Mouse (Mus musculus) forebrain, embryonic 11.5 days (tissue): ENCODE results near the gene Slc22a17. TPM values are rescaled to one million over a fixed set of nuclear protein-coding genes. Genes with fewer than 3 reads are reported as not detected.
"Not testable (repeated sequence)": the region's sequence is repeated elsewhere in the genome, so short reads cannot be mapped to it uniquely, and the experiment has no call there.

Source experiments
- ATAC-seq: fragments of 200-750 bp; cut with Nextera tagmentation; replicated peaks from 2 replicates; pipeline ENCODE4 v1.8.0; 2017; ENCODE audit warnings: moderate TSS enrichment; ENCODE audit not compliant: low FRiP score
- DNase-seq: peaks from one replicate; pipeline ENCODE4 v3.0.0-alpha.2; 2017; ENCODE audit warnings: low spot score
- H3K27ac ChIP-seq: fragments of 300-500 bp; sonication (generic); 2 replicates; pipeline ENCODE4 v1.5.1; 2014; ENCODE audit warnings: low read depth, low read length
- H3K27me3 ChIP-seq: fragments of 300-500 bp; sonication (generic); 2 replicates; pipeline ENCODE4 v1.6.1; 2014; ENCODE audit warnings: mild to moderate bottlenecking, low read length, mixed read lengths; ENCODE audit not compliant: control insufficient read depth, insufficient read depth
- H3K36me3 ChIP-seq: fragments of 300-500 bp; sonication (generic); 2 replicates; pipeline ENCODE4 v1.6.1; 2014; ENCODE audit warnings: mild to moderate bottlenecking, low read length, moderate library complexity, mixed read lengths; ENCODE audit not compliant: control insufficient read depth, insufficient read depth
- H3K4me1 ChIP-seq: fragments of 300-500 bp; sonication (generic); replicated peaks from 2 replicates; pipeline ENCODE4 v1.6.1; 2014; ENCODE audit warnings: low read length, mixed read lengths; ENCODE audit not compliant: control insufficient read depth, insufficient read depth
- H3K4me2 ChIP-seq: fragments of 300-500 bp; sonication (generic); 2 replicates; pipeline ENCODE4 v1.6.1; 2014; ENCODE audit warnings: low read depth, mild to moderate bottlenecking, low read length, moderate library complexity, mixed read lengths; ENCODE audit not compliant: severe bottlenecking
- H3K4me3 ChIP-seq: fragments of 300-500 bp; sonication (generic); 2 replicates; pipeline ENCODE4 v1.5.1; 2014; ENCODE audit warnings: low read depth, low read length
- H3K9ac ChIP-seq: fragments of 300-500 bp; sonication (generic); 2 replicates; pipeline ENCODE4 v1.6.1; 2014; ENCODE audit warnings: low read length
- H3K9me3 ChIP-seq: fragments of 300-500 bp; sonication (generic); 2 replicates; pipeline ENCODE4 v1.6.1; 2016; ENCODE audit warnings: low read length, mixed read lengths; ENCODE audit not compliant: control insufficient read depth
- WGBS: fragments of 180-500 bp; shearing (Covaris S2); extraction: QIAGEN DNeasy Blood & Tissue Kit; methylation state at CpG from one replicate; pipeline ENCODE4 v1.1.7; 2014; 5-methylcytosine and 5-hydroxymethylcytosine counted together
- polyA plus RNA-seq: library from polyadenylated mRNA; unstranded; fragments of >200 nt; fragmentation: Nextera tagmentation; extraction: Ambion mirVana; gene quantifications from 2 replicates; pipeline ENCODE4 v1.2.1, GENCODE M21; 2014

Slc22a17 gene
- polyA plus RNA-seq, 1 experiment from 2014 or later = 44.4 TPM

DNA sequence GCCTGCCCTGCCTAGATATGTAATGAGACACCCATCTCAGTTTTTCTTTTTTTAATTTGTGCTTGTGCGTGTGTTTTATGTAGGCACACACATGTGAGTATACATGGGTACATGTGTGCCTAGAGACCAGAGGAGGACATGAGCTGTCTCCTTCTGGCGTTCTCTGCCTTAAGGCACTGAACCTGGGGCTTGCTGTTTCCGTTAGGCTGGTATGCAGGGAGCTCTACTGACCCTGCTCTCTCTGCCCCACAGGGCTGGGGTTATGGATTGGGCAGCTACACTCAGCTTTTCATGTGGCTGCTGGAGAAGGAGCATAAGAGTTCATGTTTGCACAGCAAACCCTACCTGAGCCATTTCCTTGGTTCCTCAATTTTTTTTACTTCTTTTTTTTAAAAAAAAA is 41.5 kb upstream of the Slc22a17 start:
- H3K4me3 ChIP-seq = no peak overlapping the region
- DNase-seq (no peak), ATAC-seq (no peak)
- H3K9ac ChIP-seq = no peak overlapping the region
- H3K4me2 ChIP-seq = no peak overlapping the region
- no peaks in the 10 kb centered on the region for H3K27me3 ChIP-seq
- 82% methylated on average over 3 of the region's 3 CpGs for WGBS
- H3K4me1 ChIP-seq = no peaks in the 10 kb centered on the region
- H3K27ac ChIP-seq = no peak overlapping the region
- no peaks in the 10 kb centered on the region for H3K36me3 ChIP-seq
- H3K9me3 ChIP-seq = no peaks in the 10 kb centered on the region

DNA sequence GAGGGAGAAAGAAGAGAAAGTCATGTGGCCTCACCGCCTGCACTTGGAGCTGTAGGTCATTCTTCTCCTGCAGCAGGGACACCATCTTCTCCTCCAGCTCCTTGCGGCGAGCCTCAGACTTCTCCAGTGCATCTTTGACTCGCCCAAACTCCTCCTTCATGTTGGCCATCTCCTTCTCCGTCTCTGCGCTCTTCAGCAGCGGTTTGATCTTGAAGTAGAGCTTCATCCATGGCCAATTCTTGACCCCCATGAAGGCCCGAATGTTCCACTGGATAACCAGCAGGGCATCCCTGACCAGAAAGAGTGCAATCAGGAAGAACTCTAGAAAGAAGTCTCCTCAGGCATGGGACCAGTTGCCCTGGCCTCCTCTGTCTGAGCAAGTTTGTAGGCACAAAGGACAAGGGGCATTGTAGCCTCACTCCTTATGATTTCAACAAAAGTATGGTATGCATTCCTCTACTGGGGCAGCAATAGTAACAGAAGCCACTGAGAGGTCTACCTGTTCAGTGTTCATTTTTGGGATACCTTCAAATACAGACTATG is 40.8 kb upstream of the Slc22a17 start:
- H3K36me3 ChIP-seq = no peaks in the 10 kb centered on the region
- no peaks in the 10 kb centered on the region for H3K27me3 ChIP-seq
- no peaks in the 10 kb centered on the region for H3K9me3 ChIP-seq
- no peak for ATAC-seq
- no peak overlapping the region for H3K4me2 ChIP-seq
- no peak overlapping the region for H3K9ac ChIP-seq
- H3K4me1 ChIP-seq = no peaks in the 10 kb centered on the region
- H3K4me3 ChIP-seq = no peak overlapping the region
- WGBS = 88% methylated on average over 8 of the region's 8 CpGs
- no peak for DNase-seq
- no peak overlapping the region for H3K27ac ChIP-seq

DNA sequence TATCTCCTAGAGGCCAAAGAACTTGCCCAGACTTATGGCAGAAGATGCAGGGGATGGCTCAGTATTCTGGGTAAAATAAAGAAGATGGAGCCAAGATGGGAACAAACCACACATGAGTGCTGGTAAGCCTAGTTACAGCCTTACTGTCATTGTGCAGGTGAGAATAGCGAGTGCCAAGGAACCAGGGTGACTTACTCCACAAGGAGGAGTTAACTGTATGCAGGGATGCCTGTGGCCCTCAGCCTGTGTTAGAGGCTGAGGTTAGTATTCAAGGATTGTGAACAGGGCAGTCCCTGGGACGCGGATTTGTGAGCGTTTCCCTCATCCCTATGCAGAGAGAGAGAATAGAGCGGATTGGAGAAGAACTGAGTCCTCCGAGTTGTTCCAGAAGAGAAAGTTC is 38.7 kb upstream of the Slc22a17 start:
- Histone ChIP-seq H3K27me3 (no peaks in the 10 kb centered on the region), H3K4me1 (no peaks in the 10 kb centered on the region), H3K9ac (no peak overlapping the region), H3K9me3 (no peaks in the 10 kb centered on the region), H3K27ac (no peak overlapping the region), H3K4me3 (no peak overlapping the region), H3K36me3 (no peaks in the 10 kb centered on the region), H3K4me2 (no peak overlapping the region)
- ATAC-seq = no peak
- 86% methylated on average over 6 of the region's 6 CpGs for WGBS
- no peak for DNase-seq

DNA sequence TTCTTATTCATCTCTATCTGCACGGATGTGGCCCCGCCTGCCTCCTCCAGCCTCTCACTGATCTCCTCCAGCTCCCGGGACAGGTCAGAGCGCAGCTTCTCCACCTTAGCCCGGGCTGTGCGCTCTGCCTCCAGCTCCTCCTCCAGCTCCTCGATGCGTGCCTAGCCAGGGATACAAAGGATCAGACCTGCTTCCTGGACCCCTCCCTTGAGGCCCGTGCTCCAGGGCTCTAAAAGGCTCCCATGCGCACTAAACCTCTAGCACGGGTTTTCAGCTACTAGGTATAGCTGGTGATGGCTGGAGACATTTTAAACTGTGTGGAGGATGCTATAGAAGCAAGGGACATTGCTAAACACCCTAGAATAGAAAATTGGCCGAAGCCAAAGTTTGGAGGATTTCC is 37.6 kb upstream of the Slc22a17 start:
- no peak overlapping the region for H3K9ac ChIP-seq
- H3K27me3 ChIP-seq = no peaks in the 10 kb centered on the region
- DNase-seq (no peak), ATAC-seq (no peak)
- H3K4me1 ChIP-seq = no peaks in the 10 kb centered on the region
- no peak overlapping the region for H3K27ac ChIP-seq
- H3K4me3 ChIP-seq = no peak overlapping the region
- 70% methylated on average over 12 of the region's 12 CpGs for WGBS
- no peaks in the 10 kb centered on the region for H3K36me3 ChIP-seq
- H3K4me2 ChIP-seq = no peak overlapping the region
- no peaks in the 10 kb centered on the region for H3K9me3 ChIP-seq

DNA sequence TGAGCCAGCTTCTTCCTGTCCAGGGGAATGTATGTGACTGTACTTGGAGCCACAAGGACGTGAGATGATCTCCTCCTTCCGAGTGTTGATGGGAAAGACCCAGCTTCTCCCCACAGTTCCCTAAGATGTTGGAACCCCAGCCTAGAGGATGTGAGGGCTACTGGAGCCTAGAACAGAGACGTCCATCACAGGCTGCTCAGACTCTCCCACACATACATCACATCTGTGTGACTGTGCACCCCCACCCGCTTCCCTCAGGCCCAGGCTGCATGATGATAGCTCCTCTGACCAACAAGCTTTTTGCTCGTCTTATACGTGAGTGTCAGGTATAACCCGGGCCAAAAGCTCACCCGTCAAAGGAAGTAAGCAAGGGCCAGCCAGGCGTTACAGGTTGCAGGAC is 35.8 kb upstream of the Slc22a17 start:
- no peak overlapping the region for H3K27ac ChIP-seq

DNA sequence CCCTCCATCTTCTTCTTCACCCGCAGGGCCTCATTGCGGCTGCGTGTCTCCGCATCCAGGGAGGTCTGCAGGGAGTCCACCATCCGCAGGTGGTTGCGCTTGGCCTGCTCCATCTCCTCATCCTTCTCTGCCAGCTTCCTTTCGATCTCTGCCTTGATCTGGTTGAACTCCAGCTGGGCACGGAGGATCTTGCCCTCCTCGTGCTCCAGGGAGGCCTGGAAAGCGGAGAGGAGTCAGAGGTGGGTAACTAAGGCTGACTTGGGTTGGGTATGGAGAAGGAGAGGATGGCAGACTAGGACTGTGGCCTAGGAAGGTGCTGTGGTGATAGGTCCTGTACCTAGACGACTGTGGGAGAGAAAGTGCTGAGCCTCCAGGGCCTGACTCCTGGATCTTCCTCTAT is 34.1 kb upstream of the Slc22a17 start:
- ATAC-seq, H3K27ac ChIP-seq, H3K36me3 ChIP-seq, H3K27me3 ChIP-seq, H3K9me3 ChIP-seq, H3K4me1 ChIP-seq, H3K4me2 ChIP-seq, H3K4me3 ChIP-seq, DNase-seq, H3K9ac ChIP-seq: not testable (repeated sequence)
- WGBS = 86% methylated on average over 8 of the region's 11 CpGs

More for the DNA sequence above, 35.8 kb upstream of the Slc22a17 start:
- no peaks in the 10 kb centered on the region for H3K36me3 ChIP-seq
- ATAC-seq (no peak), DNase-seq (no peak)
- WGBS = 87% methylated on average over 9 of the region's 9 CpGs
- H3K27me3 ChIP-seq = no peaks in the 10 kb centered on the region
- H3K4me1 ChIP-seq = no peaks in the 10 kb centered on the region
- no peak overlapping the region for H3K4me3 ChIP-seq
- H3K9me3 ChIP-seq = no peaks in the 10 kb centered on the region
- H3K9ac ChIP-seq = no peak overlapping the region
- H3K4me2 ChIP-seq = no peak overlapping the region

DNA sequence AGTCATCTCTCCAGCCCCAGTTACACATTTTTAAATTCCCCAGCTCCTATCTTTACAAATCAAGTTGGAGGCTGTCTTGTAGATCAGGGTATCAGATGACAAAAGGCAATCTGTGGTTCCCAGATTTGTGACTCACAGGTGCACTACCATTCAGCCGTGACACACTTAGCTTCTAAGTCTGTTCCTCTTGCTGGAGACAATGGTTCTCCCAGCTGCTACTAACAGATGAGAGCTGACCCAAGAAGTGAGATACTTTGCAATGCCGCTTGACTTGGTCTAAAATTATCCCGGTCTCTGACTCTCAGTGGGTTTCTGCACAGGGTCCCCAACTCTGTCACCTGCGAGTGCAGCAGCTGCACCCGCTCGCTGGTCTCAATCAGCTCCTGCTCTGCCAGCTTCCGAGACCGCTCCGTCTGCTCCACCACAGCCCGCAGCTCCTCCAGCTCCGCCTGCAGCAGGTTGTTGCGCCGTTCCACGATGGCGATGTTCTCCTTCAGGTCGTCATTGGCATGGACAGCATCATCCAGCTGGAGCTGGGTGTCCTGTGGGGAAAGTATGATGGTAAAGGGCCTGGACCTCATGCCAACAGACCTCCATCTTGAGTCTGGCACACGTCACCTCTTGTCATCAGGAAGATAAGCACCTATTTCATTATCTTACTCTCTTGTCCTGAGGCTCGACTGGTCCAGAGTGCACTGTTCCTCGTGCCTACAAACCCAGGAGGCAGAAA is 33.2 kb upstream of the Slc22a17 start:
- Histone ChIP-seq H3K4me1 (no peaks in the 10 kb centered on the region), H3K4me2 (no peak overlapping the region), H3K4me3 (no peak overlapping the region), H3K9me3 (no peaks in the 10 kb centered on the region), H3K9ac (no peak overlapping the region), H3K27ac (no peak overlapping the region), H3K36me3 (no peaks in the 10 kb centered on the region), H3K27me3 (no peaks in the 10 kb centered on the region)
- ATAC-seq (no peak), DNase-seq (no peak)
- WGBS = 85% methylated on average over 19 of the region's 19 CpGs

DNA sequence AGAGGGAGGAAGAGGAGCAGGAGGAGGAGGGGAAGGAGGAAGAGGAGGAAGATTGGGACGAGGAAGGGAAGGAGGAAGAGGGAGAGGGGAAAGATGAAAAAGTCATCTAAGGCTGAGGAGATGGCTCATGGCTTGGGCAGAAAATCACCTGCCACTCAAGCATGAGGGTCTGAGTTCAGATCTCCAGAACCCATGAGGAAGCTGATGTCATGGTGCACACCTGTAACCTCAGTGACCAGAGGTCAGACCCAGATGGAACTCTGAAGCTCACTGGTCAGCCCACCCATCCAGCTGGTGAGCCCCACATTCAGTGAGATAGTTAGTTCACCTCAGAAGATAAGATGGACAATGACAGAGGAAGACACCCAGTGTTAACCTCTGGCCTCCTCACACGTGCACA is 32.0 kb upstream of the Slc22a17 start:
- WGBS = 68% methylated on average over 2 of the region's 2 CpGs
- Histone ChIP-seq H3K36me3 (no peaks in the 10 kb centered on the region), H3K4me1 (no peaks in the 10 kb centered on the region), H3K4me3 (no peak overlapping the region), H3K4me2 (no peak overlapping the region), H3K27ac (no peak overlapping the region), H3K27me3 (no peaks in the 10 kb centered on the region), H3K9me3 (no peaks in the 10 kb centered on the region), H3K9ac (no peak overlapping the region)
- DNase-seq (no peak), ATAC-seq (no peak)

DNA sequence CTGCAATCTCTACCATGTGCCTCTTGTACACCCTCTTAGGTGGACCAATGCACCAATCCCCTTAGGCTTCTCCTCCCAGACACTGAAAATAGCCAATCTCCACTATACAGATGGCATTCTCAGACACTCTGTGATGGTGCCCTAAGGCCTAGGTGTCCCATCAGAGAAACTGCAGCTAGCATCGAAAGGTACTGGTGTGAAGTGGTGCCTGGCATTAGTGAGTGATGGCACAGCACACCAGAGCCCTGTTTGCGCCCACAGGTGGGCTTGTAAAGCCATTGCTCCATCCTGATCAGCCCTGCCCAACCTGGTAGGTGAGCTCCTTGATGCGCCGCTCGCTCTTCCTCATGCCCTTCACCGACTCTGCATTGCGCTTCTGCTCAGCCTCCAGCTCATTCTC is 31.0 kb upstream of the Slc22a17 start:
- Histone ChIP-seq H3K27me3 (no peaks in the 10 kb centered on the region), H3K9me3 (no peaks in the 10 kb centered on the region), H3K4me1 (no peaks in the 10 kb centered on the region), H3K4me3 (no peak overlapping the region), H3K27ac (no peak overlapping the region), H3K4me2 (no peak overlapping the region), H3K9ac (no peak overlapping the region), H3K36me3 (no peaks in the 10 kb centered on the region)
- ATAC-seq = no peak
- DNase-seq = no peak
- 94% methylated on average over 7 of the region's 7 CpGs for WGBS
